Mouse (Mus musculus) spleen, adult 12 weeks (tissue): ENCODE measurements around the gene Notch2.

ENCODE experiments used
- DNase-seq: peaks from one replicate; pipeline ENCODE4 v3.0.0; 2022; ENCODE audit warnings: low spot score

Gene Notch2

GRCm38 (mm10) chr3:97994818-97995217, 18.5 kb upstream of the Notch2 start:
- DNase-seq = no peak

GRCm38 (mm10) chr3:97998349-97998748, 15.0 kb upstream of the Notch2 start:
- no peak for DNase-seq

- DNase-seq = no peak
These were observed 9.8 kb upstream of the Notch2 start for GRCm38 (mm10) chr3:98003558-98003957.

GRCm38 (mm10) chr3:98004231-98004630, 9.1 kb upstream of the Notch2 start:
- no peak for DNase-seq

- DNase-seq = no peak
These were observed 8.0 kb upstream of the Notch2 start for GRCm38 (mm10) chr3:98005306-98005705.

- no peak for DNase-seq
These were observed 7.2 kb upstream of the Notch2 start for GRCm38 (mm10) chr3:98006046-98006691.

GRCm38 (mm10) chr3:98006973-98007372, 6.4 kb upstream of the Notch2 start:
- no peak for DNase-seq

GRCm38 (mm10) chr3:98008143-98008542, 5.2 kb upstream of the Notch2 start:
- DNase-seq = no peak

- no peak for DNase-seq
These were observed 4.0 kb upstream of the Notch2 start for GRCm38 (mm10) chr3:98009190-98009840.

GRCm38 (mm10) chr3:98013086-98013400, 284 bp upstream of the Notch2 start:
- no peak for DNase-seq

GRCm38 (mm10) chr3:98015205-98016171, 2.2 kb downstream of the Notch2 start:
- DNase-seq = no peak

- DNase-seq = no peak
These were observed 3.7 kb downstream of the Notch2 start for GRCm38 (mm10) chr3:98016901-98017591.

GRCm38 (mm10) chr3:98018187-98018586, 4.9 kb downstream of the Notch2 start:
- no peak for DNase-seq

- no peak for DNase-seq
These were observed 7.3 kb downstream of the Notch2 start for GRCm38 (mm10) chr3:98020431-98021229.

GRCm38 (mm10) chr3:98024288-98024848, 11.0 kb downstream of the Notch2 start:
- DNase-seq = no peak

GRCm38 (mm10) chr3:98025521-98025920, 12.2 kb downstream of the Notch2 start:
- no peak for DNase-seq

- DNase-seq = no peak
These were observed 12.9 kb downstream of the Notch2 start for GRCm38 (mm10) chr3:98025921-98026880.

- DNase-seq = no peak
These were observed 14.0 kb downstream of the Notch2 start for GRCm38 (mm10) chr3:98027371-98027774.

- DNase-seq = no peak
These were observed 14.7 kb downstream of the Notch2 start for GRCm38 (mm10) chr3:98028072-98028471.

- DNase-seq = no peak
These were observed 15.6 kb downstream of the Notch2 start for GRCm38 (mm10) chr3:98028936-98029335.
